Mouse (Mus musculus): ENCODE results near the gene Galt. TPM values are rescaled to one million over a fixed set of nuclear protein-coding genes. Genes with fewer than 3 reads are reported as not detected.
"Not testable (repeated sequence)": the region's sequence is repeated elsewhere in the genome, so short reads cannot be mapped to it uniquely, and the experiment has no call there.

The Galt gene
- total and polyA plus RNA-seq, 2 experiments from 2014 or later, result 69.8 to 95.0 TPM

DNA sequence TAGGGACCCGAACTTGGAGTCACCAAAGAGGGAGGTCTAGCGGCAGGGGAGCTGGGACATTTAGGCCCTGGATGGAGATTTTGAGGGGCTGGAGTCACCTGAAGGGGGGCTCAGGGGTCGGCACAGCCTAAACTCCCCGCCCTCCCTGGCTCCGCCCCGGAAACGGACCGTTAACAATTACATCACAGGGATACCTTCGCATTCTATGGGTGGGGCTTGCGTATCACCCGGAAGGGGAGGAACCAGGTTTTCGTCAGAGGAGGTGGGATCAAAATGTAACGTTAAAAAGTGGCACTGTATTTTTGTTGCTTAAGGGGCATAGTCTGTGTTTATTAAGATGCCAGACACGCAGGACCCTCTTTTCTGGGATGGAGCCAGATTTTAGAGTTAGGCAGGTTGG is 19.0 kb downstream of the Galt start, which contains the start of gene Ccl27a:
TSS of gene Ccl27a (minus strand) at position 246 of the 400 bp plus-strand sequence.
- H3K9ac ChIP-seq (replicated peaks; ENCODE audit: low read depth, low read length); H3K36me3 ChIP-seq (replicated peaks; ENCODE audit: control insufficient read depth, insufficient read depth, low read length); H3K4me1 ChIP-seq (ENCODE audit: control insufficient read depth, insufficient read depth); H3K9me3 ChIP-seq (replicated peaks; ENCODE audit: control insufficient read depth, low read length); ATAC-seq (ENCODE audit: insufficient read depth, low read depth); H3K27me3 ChIP-seq (ENCODE audit: control insufficient read depth, insufficient read depth, low read length): not testable (repeated sequence)
- peak within 1 kb of the TSS; percentile 52 for H3K4me2 ChIP-seq (ENCODE audit: low read depth, low read length)
- H3K4me3 ChIP-seq (ENCODE audit: low read depth, low read length), result peak within 1 kb of the TSS; percentile 40
- DNase-seq (ENCODE audit: low spot score), result peak; percentile 55
- peak within 1 kb of the TSS; percentile 62 for H3K27ac ChIP-seq (ENCODE audit: low read depth)
- 3% methylated on average over 12 of the region's 14 CpGs for WGBS

GRCm38 (mm10) chr4:41774506-41774905 is 19.5 kb downstream of the Galt start:
- Histone ChIP-seq H3K4me2 (ENCODE audit: low read depth, low read length) (peak overlapping the region; percentile 36), H3K27ac (ENCODE audit: low read depth) (peak overlapping the region; percentile 52)
- H3K36me3 ChIP-seq (replicated peaks; ENCODE audit: control insufficient read depth, insufficient read depth, low read length); H3K27me3 ChIP-seq (ENCODE audit: control insufficient read depth, insufficient read depth, low read length); H3K4me1 ChIP-seq (ENCODE audit: control insufficient read depth, insufficient read depth); H3K9ac ChIP-seq (replicated peaks; ENCODE audit: low read depth, low read length); H3K9me3 ChIP-seq (replicated peaks; ENCODE audit: control insufficient read depth, low read length); DNase-seq (ENCODE audit: low spot score); H3K4me3 ChIP-seq (ENCODE audit: low read depth, low read length); ATAC-seq (ENCODE audit: insufficient read depth, low read depth): not testable (repeated sequence)
- 68% methylated on average over 3 of the region's 3 CpGs for WGBS

DNA sequence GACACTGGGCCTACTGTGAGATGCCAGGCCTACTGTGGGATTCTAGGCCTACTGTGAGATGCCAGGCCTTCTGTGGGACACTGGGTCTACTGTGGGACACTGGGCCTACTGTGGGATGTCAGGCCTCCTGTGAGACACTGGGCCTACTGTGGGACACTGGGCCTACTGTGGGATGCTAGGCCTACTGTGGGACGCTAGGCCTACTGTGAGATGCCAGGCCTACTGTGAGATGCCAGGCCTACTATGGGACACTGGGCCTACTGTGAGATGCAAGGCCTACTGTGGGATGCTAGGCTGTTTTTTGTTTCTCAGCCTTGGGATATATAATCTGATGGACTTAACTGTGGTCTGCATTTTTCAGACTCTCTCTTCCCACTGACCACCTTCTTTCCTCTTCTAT is 20.8 kb downstream of the Galt start:
- H3K9me3 ChIP-seq (replicated peaks; ENCODE audit: control insufficient read depth, low read length); H3K27me3 ChIP-seq (ENCODE audit: control insufficient read depth, insufficient read depth, low read length); DNase-seq (ENCODE audit: low spot score); H3K9ac ChIP-seq (replicated peaks; ENCODE audit: low read depth, low read length); H3K4me2 ChIP-seq (ENCODE audit: low read depth, low read length); H3K4me3 ChIP-seq (ENCODE audit: low read depth, low read length); H3K4me1 ChIP-seq (ENCODE audit: control insufficient read depth, insufficient read depth); H3K36me3 ChIP-seq (replicated peaks; ENCODE audit: control insufficient read depth, insufficient read depth, low read length); H3K27ac ChIP-seq (ENCODE audit: low read depth); ATAC-seq (ENCODE audit: insufficient read depth, low read depth): not testable (repeated sequence)
- WGBS, result 85% methylated on average over 1 of the region's 1 CpGs

DNA sequence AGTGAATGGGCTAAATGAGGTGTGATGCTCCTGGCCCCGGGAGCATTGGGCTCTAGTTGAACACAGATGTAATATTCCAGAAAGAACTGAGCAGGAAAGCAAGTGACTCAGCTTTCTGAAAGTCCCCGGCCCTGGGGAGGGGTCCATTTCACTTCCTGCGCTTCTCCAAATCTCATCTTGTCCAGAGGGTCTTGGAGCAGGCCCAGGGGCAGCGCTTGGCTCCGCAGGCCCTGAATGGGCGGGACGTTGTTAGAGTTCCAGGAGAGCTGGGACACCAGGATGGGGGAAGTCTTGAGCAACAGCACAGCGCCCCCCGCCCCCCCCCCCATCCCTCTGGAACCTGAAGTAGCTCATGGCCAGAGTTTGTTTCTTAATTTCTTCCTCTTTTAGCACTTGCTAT is 26.2 kb downstream of the Galt start:
- not testable (repeated sequence) for H3K4me2 ChIP-seq (ENCODE audit: low read depth, low read length); DNase-seq (ENCODE audit: low spot score); H3K4me1 ChIP-seq (ENCODE audit: control insufficient read depth, insufficient read depth); H3K9ac ChIP-seq (replicated peaks; ENCODE audit: low read depth, low read length); H3K27me3 ChIP-seq (ENCODE audit: control insufficient read depth, insufficient read depth, low read length); H3K27ac ChIP-seq (ENCODE audit: low read depth); H3K4me3 ChIP-seq (ENCODE audit: low read depth, low read length); ATAC-seq (ENCODE audit: insufficient read depth, low read depth); H3K9me3 ChIP-seq (replicated peaks; ENCODE audit: control insufficient read depth, low read length); H3K36me3 ChIP-seq (replicated peaks; ENCODE audit: control insufficient read depth, insufficient read depth, low read length)
- 22% methylated on average over 8 of the region's 9 CpGs for WGBS

- ATAC-seq (ENCODE audit: insufficient read depth, low read depth); H3K9ac ChIP-seq (replicated peaks; ENCODE audit: low read depth, low read length); H3K27me3 ChIP-seq (ENCODE audit: control insufficient read depth, insufficient read depth, low read length); DNase-seq (ENCODE audit: low spot score); H3K27ac ChIP-seq (ENCODE audit: low read depth); H3K4me1 ChIP-seq (ENCODE audit: control insufficient read depth, insufficient read depth); H3K4me3 ChIP-seq (ENCODE audit: low read depth, low read length); H3K9me3 ChIP-seq (replicated peaks; ENCODE audit: control insufficient read depth, low read length); H3K36me3 ChIP-seq (replicated peaks; ENCODE audit: control insufficient read depth, insufficient read depth, low read length): not testable (repeated sequence)
- WGBS, result 9% methylated on average over 18 of the region's 21 CpGs
- peak overlapping the region; percentile 36 for H3K4me2 ChIP-seq (ENCODE audit: low read depth, low read length)
These were observed 26.9 kb downstream of the Galt start for GRCm38 (mm10) chr4:41781748-41782485.

DNA sequence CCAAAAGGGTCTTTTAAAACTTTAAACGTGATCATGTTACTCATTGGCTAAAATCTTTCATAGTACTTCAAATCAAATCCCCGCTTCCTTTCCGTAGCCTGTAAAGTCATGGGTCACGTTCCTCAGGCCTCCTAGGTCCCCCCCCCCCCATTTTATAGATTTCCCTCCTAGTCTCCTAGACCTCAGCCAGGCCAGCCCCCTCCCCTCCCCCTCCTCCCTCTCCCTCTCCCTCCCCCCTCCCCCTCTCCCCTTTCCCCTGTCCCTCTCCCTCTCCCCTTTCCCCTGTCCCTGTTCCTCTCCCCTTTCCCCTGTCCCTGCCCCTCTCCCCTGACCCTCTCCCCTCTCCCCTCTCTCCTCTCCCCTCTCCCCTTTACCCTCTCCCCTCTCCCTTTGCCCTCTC is 27.7 kb downstream of the Galt start:
- not testable (repeated sequence) for ATAC-seq (ENCODE audit: insufficient read depth, low read depth)

DNA sequence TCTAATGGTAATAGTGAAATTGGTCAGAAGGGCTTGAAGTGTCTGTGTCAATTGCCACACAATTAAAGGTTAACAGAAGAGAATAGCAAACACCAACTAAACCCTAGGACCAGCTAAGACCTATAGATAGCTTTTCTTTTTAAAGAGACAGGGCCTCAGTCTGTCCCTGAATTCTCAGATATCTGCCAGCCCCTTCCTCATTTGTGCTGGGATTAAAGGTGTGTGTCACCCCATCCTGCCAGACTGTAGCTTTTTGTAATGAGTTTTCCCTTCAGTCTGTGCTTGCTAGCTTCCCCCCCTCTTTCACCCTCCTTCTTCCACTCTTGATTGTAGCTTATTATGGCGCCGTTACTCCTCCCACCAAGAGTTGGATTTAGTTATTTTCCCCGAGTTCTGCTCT is 28.2 kb downstream of the Galt start:
- not testable (repeated sequence) for H3K27ac ChIP-seq (ENCODE audit: low read depth); H3K4me1 ChIP-seq (ENCODE audit: control insufficient read depth, insufficient read depth); H3K4me3 ChIP-seq (ENCODE audit: low read depth, low read length); H3K9me3 ChIP-seq (replicated peaks; ENCODE audit: control insufficient read depth, low read length); H3K36me3 ChIP-seq (replicated peaks; ENCODE audit: control insufficient read depth, insufficient read depth, low read length); DNase-seq (ENCODE audit: low spot score); H3K9ac ChIP-seq (replicated peaks; ENCODE audit: low read depth, low read length); ATAC-seq (ENCODE audit: insufficient read depth, low read depth); H3K4me2 ChIP-seq (ENCODE audit: low read depth, low read length); H3K27me3 ChIP-seq (ENCODE audit: control insufficient read depth, insufficient read depth, low read length)
- WGBS, result 72% methylated on average over 3 of the region's 3 CpGs

More for the DNA sequence above, 27.7 kb downstream of the Galt start:
- H3K4me2 ChIP-seq (ENCODE audit: low read depth, low read length); H3K4me3 ChIP-seq (ENCODE audit: low read depth, low read length); H3K27ac ChIP-seq (ENCODE audit: low read depth); H3K9ac ChIP-seq (replicated peaks; ENCODE audit: low read depth, low read length); H3K27me3 ChIP-seq (ENCODE audit: control insufficient read depth, insufficient read depth, low read length); H3K9me3 ChIP-seq (replicated peaks; ENCODE audit: control insufficient read depth, low read length); DNase-seq (ENCODE audit: low spot score); H3K36me3 ChIP-seq (replicated peaks; ENCODE audit: control insufficient read depth, insufficient read depth, low read length); H3K4me1 ChIP-seq (ENCODE audit: control insufficient read depth, insufficient read depth): not testable (repeated sequence)
- WGBS, result 48% methylated on average over 4 of the region's 4 CpGs
